Mouse (Mus musculus) CH12.LX (cell line): Measurements from ENCODE around the gene Crybb2.

Experiments used
- BHLHE40 ChIP-seq: IDR thresholded peaks from 2 replicates; pipeline ENCODE4 v1.6.1; 2011; ENCODE audit warnings: mild to moderate bottlenecking, low read depth, low read length, improper control_type of control experiment
- CTCF ChIP-seq, 2 experiments: IDR thresholded peaks in 1 of 2; conservative IDR thresholded peaks in 1 of 2; 2 replicates each; pipeline ENCODE4 v1.5.1; 2011 to 2012; ENCODE audit warnings: low read depth in 2 of 2, low read length in 2 of 2, improper control_type of control experiment in 1 of 2, inconsistent platforms in 1 of 2, mild to moderate bottlenecking in 1 of 2, moderate library complexity in 1 of 2
- POLR2A ChIP-seq: IDR thresholded peaks from 2 replicates; pipeline ENCODE4 v1.6.1; 2011; ENCODE audit warnings: low read depth, mild to moderate bottlenecking, improper control_type of control experiment, low read length

DNA sequence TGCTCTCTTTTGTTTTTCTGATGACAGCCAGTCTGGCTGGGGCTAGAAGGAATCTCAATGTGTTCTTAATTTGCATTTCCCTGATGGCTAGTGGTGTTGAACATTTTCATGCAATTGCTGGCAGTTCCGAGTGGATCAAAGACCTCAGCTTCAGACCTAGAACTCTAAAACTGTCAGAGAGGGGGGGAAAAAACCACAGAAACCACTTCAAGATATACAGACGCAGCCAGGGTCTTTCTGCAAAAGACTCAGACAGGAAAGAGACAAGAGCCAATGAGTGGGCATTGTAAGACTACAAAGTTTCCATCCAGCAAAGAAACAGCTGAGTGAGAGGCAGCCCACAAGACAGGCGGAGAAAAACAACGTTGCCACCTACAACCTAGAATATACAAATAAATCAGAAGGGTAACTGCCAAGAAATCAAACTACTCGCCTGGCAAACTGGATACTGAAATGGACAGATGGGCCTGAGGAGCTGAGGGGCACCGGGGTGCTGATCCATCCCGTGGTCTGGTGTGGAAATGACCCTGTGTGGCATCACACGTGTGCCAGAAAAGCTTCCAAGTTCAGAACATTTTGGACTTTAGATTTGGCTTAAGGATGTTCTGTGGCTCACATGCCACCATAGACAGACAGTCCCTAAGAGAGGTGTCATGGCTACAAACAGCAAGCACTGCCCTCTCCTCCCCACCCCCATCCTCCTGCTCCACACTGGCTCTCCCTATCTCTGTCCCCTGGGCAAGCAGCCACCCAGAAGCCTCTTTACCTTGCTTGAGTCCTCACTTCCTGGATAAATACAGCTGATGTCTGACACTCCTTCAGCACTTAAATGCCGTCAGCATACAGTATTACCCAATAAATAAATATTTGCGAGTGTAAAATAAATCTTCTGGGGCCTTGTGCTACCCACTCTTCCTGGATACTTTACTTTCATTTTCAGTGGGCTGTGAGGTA, 34.5 kb downstream of the Crybb2 start:
- no peak for TF ChIP-seq CTCF (conservative IDR thresholded peaks at IDR 0.05 in 1 of 2, IDR thresholded peaks at IDR 0.05 in 1 of 2; ENCODE audit: low read depth in 2 of 2, low read length in 2 of 2)
- TF ChIP-seq POLR2A: no peak
- TF ChIP-seq BHLHE40: no peak
